Mouse (Mus musculus) liver, adult 2 months (tissue): ENCODE data around the gene Tspan31.

Experiments used
- CTCF ChIP-seq: fragments of 200-500 bp; IDR thresholded peaks from 2 replicates; pipeline ENCODE4 v1.5.1; 2011; ENCODE audit warnings: low read depth, low read length, control low read depth
- POLR2A ChIP-seq: fragments of 200-500 bp; IDR thresholded peaks from 2 replicates; pipeline ENCODE4 v1.6.1; 2011; ENCODE audit warnings: low read length, control low read depth; ENCODE audit not compliant: insufficient read depth; ENCODE audit errors: extremely low read depth

GRCm38 (mm10) chr10:127083292-127083914 lies 13.3 kb upstream of the Tspan31 start:
- no peak for TF ChIP-seq CTCF
- TF ChIP-seq POLR2A, result no peak
